Comparison of ENCODE assay signal across 36 mouse cellular contexts in genomic region chr7:44254930-44255329, GRCm38 (mm10). TPM values are rescaled to one million over a fixed set of nuclear protein-coding genes. Genes with fewer than 3 reads are reported as not detected.
DNase-seq lines count a peak whose midpoint lies in the region; ATAC-seq lines count a peak whose summit lies in the region.
"Had no signal": no experiment of that assay in that cellular context is flagged by ENCODE, and none has a peak within 500 bp of the region (broad histone marks: within the 10 kb centered on the region; RNA-seq: fewer than 3 reads in every experiment).

No protein-coding gene starts in this region.

- no peak overlapping the region for H3K4me3 ChIP-seq in heart, embryonic 12.5 days
- H3K4me3 ChIP-seq: embryonic facial prominence, embryonic 15.5 days; forebrain, embryonic 13.5 days; heart, adult 2 months; lung, embryonic 15.5 days; megakaryocyte, embryonic 14.5 days; midbrain, embryonic 13.5 days; stomach, embryonic 15.5 days had no signal

- H3K4me1 ChIP-seq in heart, embryonic 12.5 days (replicated peaks): peaks cover 19% of the 10 kb centered on the region
- H3K4me1 ChIP-seq: lung, embryonic 15.5 days had no signal

- H3K27me3 ChIP-seq in heart, embryonic 12.5 days (replicated peaks): no peaks in the 10 kb centered on the region
- H3K27me3 ChIP-seq: embryonic facial prominence, embryonic 15.5 days; forebrain, embryonic 13.5 days; lung, embryonic 15.5 days; midbrain, embryonic 13.5 days; stomach, embryonic 15.5 days had no signal

- peaks cover 40% of the 10 kb centered on the region for H3K36me3 ChIP-seq in heart, embryonic 12.5 days

- no peak overlapping the region for H3K4me2 ChIP-seq in heart, embryonic 12.5 days
- H3K4me2 ChIP-seq: embryonic facial prominence, embryonic 15.5 days; forebrain, embryonic 13.5 days; hindbrain, embryonic 14.5 days; lung, embryonic 15.5 days; midbrain, embryonic 13.5 days; stomach, embryonic 15.5 days had no signal

- no peak for ATAC-seq in heart, embryonic 12.5 days (ENCODE audit: insufficient number of reproducible peaks, low FRiP score)
- ATAC-seq: forebrain, embryonic 13.5 days; midbrain, embryonic 13.5 days had no signal

- 66% methylated on average over 6 of the region's 6 CpGs for WGBS in heart, embryonic 12.5 days

- no peak for DNase-seq in heart, adult 11 months
- DNase-seq in kidney, postnatal 4 days: peak; percentile 18 to 20
- no peak for DNase-seq in kidney, postnatal 36 days
- peak; percentile 59 for DNase-seq in testis, postnatal 10 days (ENCODE audit: low spot score)
- DNase-seq in testis, postnatal 14 days (ENCODE audit: low spot score): no peak
- DNase-seq in adrenal gland, adult 18-20 months (ENCODE audit: low spot score in 2 of 2): no peak
- DNase-seq: adrenal gland, postnatal 25 days; cerebellum, adult 11-12 months; embryo, embryonic 11 days; gastrocnemius, postnatal 25 days; heart, adult 2 months; kidney, adult 11 months; layer of hippocampus, postnatal 36 days; left cerebral cortex, postnatal 4 days; liver; lung, postnatal 4 days; right cerebral cortex, postnatal 25 days; thymus, adult 18-20 months; thymus, postnatal 25 days had no signal

- no peak overlapping the region for H3K9ac ChIP-seq in heart, embryonic 12.5 days
- H3K9ac ChIP-seq: embryonic facial prominence, embryonic 15.5 days; forebrain, embryonic 13.5 days; hindbrain, embryonic 14.5 days; liver, embryonic 14.5 days; lung, embryonic 15.5 days; midbrain, embryonic 13.5 days; stomach, embryonic 15.5 days had no signal

- no peaks in the 10 kb centered on the region for H3K9me3 ChIP-seq in heart, embryonic 12.5 days (replicated peaks)
- H3K9me3 ChIP-seq: embryonic facial prominence, embryonic 15.5 days; forebrain, embryonic 13.5 days; lung, embryonic 15.5 days; megakaryocyte, embryonic 14.5 days; midbrain, embryonic 13.5 days; stomach, embryonic 15.5 days had no signal

- H3K27ac ChIP-seq in heart, embryonic 12.5 days (ENCODE audit: poor library complexity, severe bottlenecking): 0 out of 2 replicates have a peak overlapping the region, but pooled peaks have one; percentile 0
- H3K27ac ChIP-seq: embryonic facial prominence, embryonic 15.5 days; forebrain, embryonic 13.5 days; heart, adult 2 months; hindbrain, embryonic 14.5 days; liver, embryonic 14.5 days; lung, embryonic 15.5 days; midbrain, embryonic 13.5 days; stomach, embryonic 15.5 days had no signal

RNA-seq across cellular contexts. Expression of gene Acp4, which starts 2.2 kb away (rescaled TPM):
- not detected in 2 replicates for polyA plus RNA-seq in heart, embryonic 12.5 days (2016; fragmentation: Nextera tagmentation; extraction: Ambion mirVana)
- total RNA-seq in adrenal gland, adult 18-20 months (2021): not detected
- total RNA-seq: adrenal gland, postnatal 25 days; gastrocnemius, adult 18-20 months; gastrocnemius, postnatal 25 days; heart, adult 2 months; layer of hippocampus, postnatal 36 days; left cerebral cortex, postnatal 4 days; neutrophil, adult 5-6 weeks had no signal
- polyA plus RNA-seq: heart, adult 2 months; heart, embryonic 14.5 days; hindbrain, embryonic 14.5 days; kidney, embryonic 14.5 days; large intestine, adult 2 months; liver, embryonic 14.5 days; lung, embryonic 15.5 days; neural tube, embryonic 11.5 days; stomach, embryonic 15.5 days had no signal

RNA-seq across cellular contexts. Expression of gene Gm15517, which starts 6.3 kb away (rescaled TPM):
- polyA plus RNA-seq in heart, embryonic 12.5 days (2016; fragmentation: Nextera tagmentation; extraction: Ambion mirVana): not detected in 2 replicates
- not detected for total RNA-seq in adrenal gland, adult 18-20 months (2021)
- total RNA-seq: adrenal gland, postnatal 25 days; gastrocnemius, adult 18-20 months; gastrocnemius, postnatal 25 days; heart, adult 2 months; hematopoietic stem cell, adult 5-6 weeks; layer of hippocampus, postnatal 36 days; left cerebral cortex, postnatal 4 days; MEL; neutrophil, adult 5-6 weeks had no signal
- polyA plus RNA-seq: embryonic facial prominence, embryonic 15.5 days; forebrain, embryonic 13.5 days; heart, adult 2 months; heart, embryonic 14.5 days; hindbrain, embryonic 14.5 days; kidney, embryonic 14.5 days; large intestine, adult 2 months; liver, embryonic 14.5 days; lung, embryonic 15.5 days; midbrain, embryonic 13.5 days; neural tube, embryonic 11.5 days; stomach, embryonic 15.5 days had no signal

RNA-seq across cellular contexts. Expression of gene 2410002F23Rik, which starts 8.4 kb away (rescaled TPM):
- 99.8 and 109 TPM in 2 replicates for polyA plus RNA-seq in heart, embryonic 12.5 days (2016; fragmentation: Nextera tagmentation; extraction: Ambion mirVana)
- 100 to 1,000 TPM in 1 of 2 experiments, 10 to 100 TPM in 1; 65.0 to 100 TPM for total RNA-seq in adrenal gland, adult 18-20 months (2021)

RNA-seq across cellular contexts. Expression of gene 1700028J19Rik, which starts 8.4 kb away (rescaled TPM):
- polyA plus RNA-seq in heart, embryonic 12.5 days (2016; fragmentation: Nextera tagmentation; extraction: Ambion mirVana): 1.2 and 1.6 TPM in 2 replicates
- 1 to 10 TPM in 1 of 2 experiments, under 1 TPM in 1; 0.70 to 1.2 TPM for total RNA-seq in adrenal gland, adult 18-20 months (2021)
- total RNA-seq: gastrocnemius, adult 18-20 months; hematopoietic stem cell, adult 5-6 weeks had no signal

RNA-seq across cellular contexts. Expression of gene Gm36864, which starts 19.0 kb away (rescaled TPM):
- polyA plus RNA-seq in heart, embryonic 12.5 days (2016; fragmentation: Nextera tagmentation; extraction: Ambion mirVana): not detected in 2 replicates
- total RNA-seq in adrenal gland, adult 18-20 months (2021): not detected
- total RNA-seq: adrenal gland, postnatal 25 days; gastrocnemius, adult 18-20 months; gastrocnemius, postnatal 25 days; heart, adult 2 months; hematopoietic stem cell, adult 5-6 weeks; layer of hippocampus, postnatal 36 days; left cerebral cortex, postnatal 4 days; MEL; neutrophil, adult 5-6 weeks had no signal
- polyA plus RNA-seq: forebrain, embryonic 13.5 days; heart, adult 2 months; heart, embryonic 14.5 days; hindbrain, embryonic 14.5 days; kidney, embryonic 14.5 days; liver, embryonic 14.5 days; lung, embryonic 15.5 days; midbrain, embryonic 13.5 days; neural tube, embryonic 11.5 days; stomach, embryonic 15.5 days had no signal

Comparison
In these comparisons a context has a peak if more than half of its experiments do, and no peak if none do; other contexts are left out.
1. DNase-seq: peak in kidney, postnatal 4 days (2 of 2) and testis, postnatal 10 days (single experiment); none in heart, adult 11 months (single experiment), kidney, postnatal 36 days (0 of 2), testis, postnatal 14 days (single experiment) and adrenal gland, adult 18-20 months (0 of 2).